Mouse (Mus musculus) hindbrain, embryonic 13.5 days (tissue): ENCODE results near the gene Osgepl1. TPM values are rescaled to one million over a fixed set of nuclear protein-coding genes. Genes with fewer than 3 reads are reported as not detected.
"Not testable (repeated sequence)": the region's sequence is repeated elsewhere in the genome, so short reads cannot be mapped to it uniquely, and the experiment has no call there.

ENCODE experiments used
- ATAC-seq: fragments of 200-750 bp; cut with Nextera tagmentation; 2 replicates; pipeline ENCODE4 v1.8.0; 2017; ENCODE audit warnings: moderate TSS enrichment; ENCODE audit not compliant: low FRiP score
- H3K27ac ChIP-seq: fragments of 300-500 bp; sonication (generic); 2 replicates; pipeline ENCODE4 v1.5.1; 2015; ENCODE audit warnings: inconsistent platforms, mild to moderate bottlenecking, moderate library complexity
- H3K27me3 ChIP-seq: fragments of 300-500 bp; sonication (generic); 2 replicates; pipeline ENCODE4 v1.6.1; 2015; ENCODE audit warnings: mild to moderate bottlenecking, inconsistent platforms
- H3K36me3 ChIP-seq: fragments of 300-500 bp; sonication (generic); 2 replicates; pipeline ENCODE4 v1.6.1; 2015; ENCODE audit warnings: mild to moderate bottlenecking, inconsistent platforms
- H3K4me1 ChIP-seq: fragments of 300-500 bp; sonication (generic); replicated peaks from 2 replicates; pipeline ENCODE4 v1.6.1; 2015; ENCODE audit warnings: inconsistent platforms
- H3K4me2 ChIP-seq: fragments of 300-500 bp; sonication (generic); 2 replicates; pipeline ENCODE4 v1.6.1; 2015; ENCODE audit warnings: inconsistent platforms, mild to moderate bottlenecking, moderate library complexity
- H3K4me3 ChIP-seq: fragments of 300-500 bp; sonication (generic); 2 replicates; pipeline ENCODE4 v1.5.1; 2015; ENCODE audit warnings: mild to moderate bottlenecking, inconsistent platforms
- H3K9ac ChIP-seq: fragments of 300-500 bp; sonication (generic); 2 replicates; pipeline ENCODE4 v1.6.1; 2015; ENCODE audit warnings: mild to moderate bottlenecking, inconsistent platforms
- H3K9me3 ChIP-seq: fragments of 300-500 bp; sonication (generic); 2 replicates; pipeline ENCODE4 v1.6.1; 2016; ENCODE audit warnings: inconsistent platforms
- WGBS: fragments of 180-500 bp; shearing (Covaris S2); methylation state at CpG from one replicate; pipeline ENCODE4 v1.1.7; 2015; 5-methylcytosine and 5-hydroxymethylcytosine counted together
- polyA plus RNA-seq: library from polyadenylated mRNA; unstranded; fragments of >200 nt; fragmentation: Nextera tagmentation; extraction: Ambion mirVana; gene quantifications from 2 replicates; pipeline ENCODE4 v1.2.1, GENCODE M21; 2015

Gene Osgepl1
- polyA plus RNA-seq, result 20.7 and 21.4 TPM in 2 replicates

DNA sequence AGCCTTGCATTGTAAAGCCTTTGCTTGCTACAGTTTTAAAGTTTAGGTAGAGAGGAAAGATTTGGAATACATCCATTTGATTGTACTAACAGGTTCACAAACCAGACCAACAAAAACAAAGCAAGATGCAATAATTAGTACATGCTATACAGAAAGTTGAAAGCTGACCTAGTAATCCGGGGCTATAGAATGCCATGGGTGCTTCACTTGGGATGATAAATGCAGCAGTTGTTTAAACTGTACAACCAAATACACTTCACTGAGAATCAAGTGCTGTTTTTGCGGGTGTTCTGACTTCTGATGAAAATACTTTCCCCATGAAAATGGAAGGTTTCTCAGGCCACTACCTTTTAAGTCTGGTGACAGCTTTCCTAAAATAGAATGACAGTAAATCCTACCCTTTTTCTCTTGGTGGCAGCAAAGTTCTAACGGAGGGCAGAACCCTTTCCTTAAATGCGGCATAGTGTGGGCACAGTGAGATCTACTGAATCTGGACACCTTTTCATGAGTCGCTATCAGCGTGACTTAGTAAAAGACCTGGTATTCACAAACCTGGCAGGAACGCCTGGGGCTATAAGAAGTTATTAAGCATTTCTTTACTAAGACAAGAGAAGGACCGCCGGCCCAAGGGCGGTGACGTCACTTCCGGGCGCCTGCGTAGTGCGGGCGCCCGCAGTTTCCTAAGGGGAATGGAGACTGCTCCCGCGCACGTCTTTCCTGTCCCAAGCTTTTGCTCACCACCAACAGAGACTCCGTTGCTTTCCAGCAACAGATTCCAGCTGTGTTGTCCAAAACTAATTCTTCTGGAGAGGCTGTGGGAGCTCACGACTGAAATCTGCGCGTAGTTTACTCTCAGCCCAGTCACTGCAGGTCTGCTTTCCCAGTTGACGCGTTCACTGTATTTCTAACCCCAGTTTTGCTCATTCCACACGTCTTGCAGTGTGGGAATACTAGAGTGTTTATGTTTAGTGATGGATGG is at the start of gene Osgepl1:
TSS of gene Osgepl1 (plus strand) at position 636 of the 979 bp plus-strand sequence.
- H3K4me3 ChIP-seq, result peak within 1 kb of the TSS; percentile 66
- 3% methylated on average over 27 of the region's 27 CpGs for WGBS
- peaks cover 8% of the 10 kb centered on the region for H3K4me1 ChIP-seq
- H3K9ac ChIP-seq, result peak within 1 kb of the TSS; percentile 80
- H3K36me3 ChIP-seq, result peaks cover 17% of the 10 kb centered on the region
- ATAC-seq, result peak; percentile 99
- peak within 1 kb of the TSS; percentile 89 for H3K27ac ChIP-seq
- no peaks in the 10 kb centered on the region for H3K9me3 ChIP-seq
- no peaks in the 10 kb centered on the region for H3K27me3 ChIP-seq
- H3K4me2 ChIP-seq, result peak within 1 kb of the TSS; percentile 65

GRCm38 (mm10) chr1:53264958-53265612 is 48.3 kb upstream of the Osgepl1 start:
- H3K4me3 ChIP-seq, H3K4me1 ChIP-seq, H3K27ac ChIP-seq, H3K9ac ChIP-seq, ATAC-seq, H3K27me3 ChIP-seq, H3K4me2 ChIP-seq, H3K9me3 ChIP-seq: not testable (repeated sequence)
- H3K36me3 ChIP-seq, result peaks cover 13% of the 10 kb centered on the region; the same call in 1 of the 2 replicates

- H3K36me3 ChIP-seq, result peaks cover 4% of the 10 kb centered on the region; the same call in 1 of the 2 replicates
- no peaks in the 10 kb centered on the region for H3K4me1 ChIP-seq
- H3K9me3 ChIP-seq, result no peaks in the 10 kb centered on the region
- no peak overlapping the region for H3K4me3 ChIP-seq
- H3K9ac ChIP-seq, result no peak overlapping the region
- WGBS, result 86% methylated on average over 3 of the region's 3 CpGs
- H3K27ac ChIP-seq, result no peak overlapping the region
- no peak overlapping the region for H3K4me2 ChIP-seq
- ATAC-seq, result no peak
- no peaks in the 10 kb centered on the region for H3K27me3 ChIP-seq
Observed at GRCm38 (mm10) chr1:53269901-53270300, 43.5 kb upstream of the Osgepl1 start.

DNA sequence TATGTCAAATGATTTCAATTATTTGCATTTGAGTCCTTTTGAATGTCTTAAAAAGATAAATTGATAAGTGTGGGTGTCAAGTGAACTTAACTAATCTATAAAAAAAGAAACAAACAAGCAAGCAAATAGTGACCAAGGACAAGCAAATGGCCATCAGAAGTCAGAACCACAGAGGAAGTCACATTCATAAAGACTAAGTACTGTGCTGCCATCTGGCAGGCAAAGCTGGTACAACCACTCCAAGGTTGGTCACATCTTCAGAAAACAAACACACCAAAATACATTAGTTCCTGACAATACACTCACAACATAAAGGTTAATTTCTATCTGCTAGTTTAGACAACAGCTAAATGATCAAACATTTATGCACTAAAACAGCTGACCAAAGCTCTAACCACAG is 40.8 kb upstream of the Osgepl1 start:
- Histone ChIP-seq H3K27ac (no peak overlapping the region), H3K4me3 (no peak overlapping the region), H3K36me3 (no peaks in the 10 kb centered on the region), H3K4me1 (no peaks in the 10 kb centered on the region), H3K9me3 (no peaks in the 10 kb centered on the region), H3K9ac (no peak overlapping the region), H3K27me3 (no peaks in the 10 kb centered on the region), H3K4me2 (no peak overlapping the region)
- ATAC-seq, result no peak

- no peak overlapping the region for H3K4me3 ChIP-seq
- H3K27me3 ChIP-seq, result no peaks in the 10 kb centered on the region
- H3K36me3 ChIP-seq, result no peaks in the 10 kb centered on the region; the same call in 1 of the 2 replicates
- H3K4me1 ChIP-seq, result no peaks in the 10 kb centered on the region
- no peak overlapping the region for H3K4me2 ChIP-seq
- ATAC-seq, result no peak
- no peak overlapping the region for H3K27ac ChIP-seq
- H3K9me3 ChIP-seq, result no peaks in the 10 kb centered on the region
- H3K9ac ChIP-seq, result no peak overlapping the region
- WGBS, result 84% methylated on average over 3 of the region's 3 CpGs
Observed at GRCm38 (mm10) chr1:53291197-53291596, 22.2 kb upstream of the Osgepl1 start.

DNA sequence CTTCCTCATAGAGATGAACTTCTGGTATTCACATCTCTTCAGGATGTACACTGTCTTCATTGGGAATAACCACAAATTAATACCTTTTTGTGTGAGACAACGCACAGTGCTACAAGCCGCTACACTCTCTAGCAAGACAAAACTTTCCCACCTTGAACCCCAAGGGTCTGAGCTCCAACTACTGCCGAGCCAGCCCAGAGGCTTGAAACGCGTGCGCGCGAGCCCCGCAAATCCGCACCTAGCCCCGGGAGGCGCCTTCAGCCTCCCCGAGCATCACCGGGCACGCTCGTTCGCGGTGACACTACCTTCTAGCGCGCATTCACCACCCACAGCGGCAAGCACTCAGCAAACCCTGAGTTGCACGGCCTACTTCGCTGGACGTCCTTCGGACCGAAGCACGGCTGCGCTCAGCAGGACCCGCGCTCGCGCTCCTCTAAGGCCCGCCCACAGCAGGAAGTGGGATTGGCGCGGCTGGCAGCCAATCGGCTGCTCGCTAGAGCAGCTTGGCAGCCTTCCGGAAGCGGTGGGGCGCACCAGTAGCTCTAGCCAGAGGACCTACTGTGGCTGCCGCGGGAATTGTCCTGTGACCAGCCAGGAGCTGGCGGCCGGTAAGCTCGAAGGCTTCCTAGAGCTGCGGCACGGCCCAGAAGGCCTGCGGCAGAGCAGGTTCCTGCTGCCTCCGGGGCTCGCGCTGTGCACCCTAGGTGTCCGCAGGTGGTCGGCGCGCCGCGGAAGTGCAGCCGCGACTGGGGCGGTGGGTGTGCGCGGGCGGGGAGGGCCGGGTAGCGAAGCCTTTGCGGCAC is 16.6 kb upstream of the Osgepl1 start, which contains the start of the genes Pms1, Ormdl1 and Gm28778:
TSS of gene Pms1 (minus strand) at position 438 of the 803 bp plus-strand sequence.
TSS of gene Ormdl1 (plus strand) at position 515 of the 803 bp plus-strand sequence.
TSS of gene Gm28778 (plus strand) at position 531 of the 803 bp plus-strand sequence.
- H3K4me2 ChIP-seq, result peak within 1 kb of the TSS; percentile 66
- H3K4me1 ChIP-seq, result peaks cover 10% of the 10 kb centered on the region
- under 1% methylated on average over 65 of the region's 66 CpGs for WGBS
- no peaks in the 10 kb centered on the region for H3K9me3 ChIP-seq
- H3K27ac ChIP-seq, result peak within 1 kb of the TSS; percentile 89
- no peaks in the 10 kb centered on the region for H3K27me3 ChIP-seq
- ATAC-seq, result peak; percentile 100
- peak within 1 kb of the TSS; percentile 77 for H3K9ac ChIP-seq
- H3K36me3 ChIP-seq, result peaks cover 2% of the 10 kb centered on the region; the same call in 1 of the 2 replicates
- H3K4me3 ChIP-seq, result peak within 1 kb of the TSS; percentile 77

DNA sequence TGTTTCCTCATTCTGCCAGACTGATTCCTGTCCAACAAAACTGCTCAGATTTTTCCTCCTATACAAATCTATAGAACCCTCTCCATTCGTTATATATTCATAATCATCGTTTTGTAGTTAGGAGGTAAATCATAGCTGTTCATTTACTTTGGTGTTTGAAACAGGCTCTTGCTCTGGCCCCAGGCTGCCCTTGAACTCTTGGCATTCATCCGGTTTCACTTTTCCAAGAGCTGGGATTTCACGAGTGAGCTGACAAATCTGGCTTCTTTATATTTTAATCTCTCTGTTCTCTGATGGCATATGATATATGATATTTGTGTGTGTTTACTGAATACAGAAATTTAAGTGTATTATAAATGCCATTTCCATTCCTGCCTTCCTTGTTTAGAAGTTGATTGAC is 12.9 kb upstream of the Osgepl1 start:
- WGBS, result 88% methylated on average over 4 of the region's 4 CpGs
- ATAC-seq, result no peak
- Histone ChIP-seq H3K27ac (no peak overlapping the region), H3K36me3 (peaks cover 2% of the 10 kb centered on the region; the same call in 1 of the 2 replicates), H3K9ac (no peak overlapping the region), H3K27me3 (no peaks in the 10 kb centered on the region), H3K9me3 (no peaks in the 10 kb centered on the region), H3K4me3 (no peak overlapping the region), H3K4me1 (peaks cover 10% of the 10 kb centered on the region), H3K4me2 (no peak overlapping the region)

DNA sequence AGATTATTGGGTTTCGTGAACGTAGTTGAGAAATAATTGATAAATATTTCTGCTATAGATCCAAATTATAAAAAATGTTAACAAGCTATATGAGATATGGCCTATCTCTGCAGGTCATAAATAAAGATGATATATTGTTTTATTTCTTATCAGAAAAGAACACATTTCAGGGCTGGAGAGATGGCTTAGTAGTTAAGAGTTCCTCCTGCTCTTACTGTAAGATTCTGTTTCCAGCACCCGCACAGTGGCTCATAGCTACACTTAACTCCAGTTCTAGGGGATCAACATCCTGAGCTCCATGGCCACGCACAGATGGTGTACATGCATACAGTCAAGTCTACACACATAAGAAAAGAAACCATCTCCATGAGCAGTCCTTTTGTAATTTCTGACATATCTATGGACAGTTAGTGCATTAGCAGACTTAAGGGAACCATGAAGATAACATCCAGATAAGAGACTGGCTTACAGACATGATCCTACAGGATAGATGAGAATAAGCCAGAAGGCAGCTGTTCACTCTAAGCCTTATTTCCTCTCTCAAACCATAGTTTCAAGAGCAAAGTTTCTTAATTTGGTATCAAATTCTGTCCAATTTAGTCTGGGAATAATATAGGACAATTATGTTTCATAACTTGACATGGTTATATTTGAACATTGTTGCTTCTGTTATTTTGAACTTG is 8.4 kb downstream of the Osgepl1 start:
- Histone ChIP-seq H3K9ac (no peak overlapping the region), H3K4me1 (no peaks in the 10 kb centered on the region), H3K9me3 (no peaks in the 10 kb centered on the region), H3K27me3 (no peaks in the 10 kb centered on the region), H3K4me2 (no peak overlapping the region), H3K4me3 (no peak overlapping the region), H3K36me3 (peaks cover 39% of the 10 kb centered on the region), H3K27ac (no peak overlapping the region)
- ATAC-seq, result no peak
- 96% methylated on average over 4 of the region's 4 CpGs for WGBS

GRCm38 (mm10) chr1:53323254-53323653 is 9.8 kb downstream of the Osgepl1 start:
- H3K27ac ChIP-seq, result no peak overlapping the region
- no peaks in the 10 kb centered on the region for H3K4me1 ChIP-seq
- no peak overlapping the region for H3K4me3 ChIP-seq
- WGBS, result 96% methylated on average over 5 of the region's 5 CpGs
- no peak overlapping the region for H3K9ac ChIP-seq
- no peaks in the 10 kb centered on the region for H3K27me3 ChIP-seq
- no peak overlapping the region for H3K4me2 ChIP-seq
- ATAC-seq, result no peak
- H3K9me3 ChIP-seq, result no peaks in the 10 kb centered on the region
- H3K36me3 ChIP-seq, result peaks cover 33% of the 10 kb centered on the region

DNA sequence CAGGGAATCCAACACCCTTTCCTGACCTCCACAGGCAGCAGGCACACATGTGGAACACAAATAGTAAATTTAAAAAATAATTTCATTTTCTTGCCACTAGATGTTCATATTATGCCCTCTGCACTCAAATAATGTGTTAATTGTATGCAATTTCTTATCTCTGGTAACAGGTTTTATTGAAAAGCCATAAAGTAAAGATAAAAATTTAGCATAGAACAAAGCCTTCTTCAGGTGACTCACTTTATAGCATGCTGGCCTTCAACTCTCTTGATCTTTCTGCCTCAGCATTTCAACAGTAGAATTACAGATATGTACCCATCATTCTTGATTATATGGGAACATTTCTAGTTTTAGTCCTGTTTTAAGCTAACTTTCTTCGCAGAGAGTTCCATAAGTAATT is 10.9 kb downstream of the Osgepl1 start:
- Histone ChIP-seq H3K9me3 (no peaks in the 10 kb centered on the region), H3K4me3 (no peak overlapping the region), H3K27ac (no peak overlapping the region), H3K4me2 (no peak overlapping the region), H3K9ac (no peak overlapping the region), H3K4me1 (no peaks in the 10 kb centered on the region), H3K36me3 (peaks cover 29% of the 10 kb centered on the region), H3K27me3 (no peaks in the 10 kb centered on the region)
- WGBS, result 93% methylated on average over 1 of the region's 1 CpGs
- no peak for ATAC-seq

DNA sequence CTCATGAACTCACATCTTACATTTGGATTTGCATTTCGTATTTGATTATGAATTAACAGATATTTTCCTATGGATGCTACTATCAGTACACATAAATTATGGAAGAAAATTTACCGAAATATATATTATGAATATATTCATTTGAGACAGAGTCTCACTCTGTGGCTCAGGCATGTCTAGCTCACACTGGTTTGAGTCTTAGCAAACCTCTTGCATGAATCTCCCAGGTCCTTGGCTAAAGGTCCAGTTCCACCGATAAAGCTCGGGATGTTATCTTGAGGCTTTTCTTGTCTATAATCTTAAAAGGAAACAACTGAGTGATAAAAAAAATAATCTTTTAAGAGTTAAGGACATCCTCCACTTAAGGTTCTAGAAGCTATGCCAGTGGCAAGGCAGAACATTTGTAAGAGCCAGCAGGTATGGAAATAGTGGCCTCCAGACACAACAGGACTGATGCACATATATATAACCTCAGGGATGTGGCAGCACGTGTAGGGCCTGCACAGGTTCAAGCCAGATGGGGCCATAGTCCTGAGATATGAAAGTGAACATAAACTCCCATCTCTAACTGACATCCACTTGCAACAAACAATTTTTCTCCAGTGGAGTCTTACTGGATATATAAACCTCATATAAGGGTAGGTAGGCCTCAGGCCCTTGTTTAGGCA is 11.5 kb downstream of the Osgepl1 start:
- peaks cover 28% of the 10 kb centered on the region for H3K36me3 ChIP-seq
- no peak for ATAC-seq
- no peak overlapping the region for H3K4me2 ChIP-seq
- no peaks in the 10 kb centered on the region for H3K27me3 ChIP-seq
- no peak overlapping the region for H3K9ac ChIP-seq
- no peak overlapping the region for H3K4me3 ChIP-seq
- H3K4me1 ChIP-seq, result no peaks in the 10 kb centered on the region
- H3K27ac ChIP-seq, result no peak overlapping the region
- H3K9me3 ChIP-seq, result no peaks in the 10 kb centered on the region
- WGBS, result 96% methylated on average over 5 of the region's 5 CpGs
